Mouse (Mus musculus) thymus, postnatal 36 days (tissue): ENCODE data around the gene Cntnap2.

Source experiments
- DNase-seq, 2 experiments: peaks; one replicate each; pipeline ENCODE4 v3.0.0; 2022; ENCODE audit warnings: mixed read lengths in 2 of 2

Cntnap2 gene

GRCm38 (mm10) chr6:46705926-46706325 lies 1646.8 kb downstream of the Cntnap2 start:
- no peak for DNase-seq

GRCm38 (mm10) chr6:46716576-46716975 lies 1657.4 kb downstream of the Cntnap2 start:
- DNase-seq, result no peak

GRCm38 (mm10) chr6:46733794-46734193 lies 1674.6 kb downstream of the Cntnap2 start:
- no peak for DNase-seq

GRCm38 (mm10) chr6:46748448-46748847 lies 1689.3 kb downstream of the Cntnap2 start:
- DNase-seq, result no peak

- DNase-seq, result no peak
These were observed 1704.3 kb downstream of the Cntnap2 start for GRCm38 (mm10) chr6:46763481-46763880.

GRCm38 (mm10) chr6:46774529-46774928 lies 1715.4 kb downstream of the Cntnap2 start:
- no peak for DNase-seq

GRCm38 (mm10) chr6:46802264-46803110 lies 1743.3 kb downstream of the Cntnap2 start:
- no peak for DNase-seq

- DNase-seq, result no peak
These were observed 1797.5 kb downstream of the Cntnap2 start for GRCm38 (mm10) chr6:46856635-46857034.

- no peak for DNase-seq
These were observed 1801.9 kb downstream of the Cntnap2 start for GRCm38 (mm10) chr6:46861076-46861475.

- no peak for DNase-seq
These were observed 1807.2 kb downstream of the Cntnap2 start for GRCm38 (mm10) chr6:46866317-46866716.

- DNase-seq, result no peak
These were observed 1827.1 kb downstream of the Cntnap2 start for GRCm38 (mm10) chr6:46886230-46886629.

- DNase-seq, result no peak
These were observed 1850.0 kb downstream of the Cntnap2 start for GRCm38 (mm10) chr6:46909167-46909566.

- no peak for DNase-seq
These were observed 1859.6 kb downstream of the Cntnap2 start for GRCm38 (mm10) chr6:46918701-46919274.

- no peak for DNase-seq
These were observed 1860.8 kb downstream of the Cntnap2 start for GRCm38 (mm10) chr6:46919973-46920372.

GRCm38 (mm10) chr6:46924709-46925108 lies 1865.6 kb downstream of the Cntnap2 start:
- no peak for DNase-seq

GRCm38 (mm10) chr6:46945703-46946102 lies 1886.5 kb downstream of the Cntnap2 start:
- no peak for DNase-seq

- peak in 1 of 2 experiments; percentile 5 for DNase-seq
These were observed 1902.0 kb downstream of the Cntnap2 start for GRCm38 (mm10) chr6:46961022-46961686.

GRCm38 (mm10) chr6:46963261-46963660 lies 1904.1 kb downstream of the Cntnap2 start:
- no peak for DNase-seq

- DNase-seq, result no peak
These were observed 1904.5 kb downstream of the Cntnap2 start for GRCm38 (mm10) chr6:46963693-46964092.

- DNase-seq, result no peak
These were observed 1913.5 kb downstream of the Cntnap2 start for GRCm38 (mm10) chr6:46972640-46973039.

GRCm38 (mm10) chr6:46996010-46996602 lies 1936.9 kb downstream of the Cntnap2 start:
- no peak for DNase-seq

- no peak for DNase-seq
These were observed 1945.3 kb downstream of the Cntnap2 start for GRCm38 (mm10) chr6:47004430-47004829.

GRCm38 (mm10) chr6:47012933-47013332 lies 1953.8 kb downstream of the Cntnap2 start:
- DNase-seq, result no peak
